In genomic region chr12:76373991-76374390, GRCm38 (mm10) we compare ENCODE assay signal across 24 mouse cellular contexts. TPM values are rescaled to one million over a fixed set of nuclear protein-coding genes. Genes with fewer than 3 reads are reported as not detected.
DNase-seq lines count a peak whose midpoint lies in the region; ATAC-seq and TF ChIP-seq lines count a peak whose summit lies in the region.
"Had no signal": no experiment of that assay in that cellular context is flagged by ENCODE, and none has a peak within 500 bp of the region (broad histone marks: within the 10 kb centered on the region; RNA-seq: fewer than 3 reads in every experiment).

No protein-coding gene starts in this region.

- H3K4me3 ChIP-seq in layer of hippocampus, adult 2 months = no peak overlapping the region
- H3K4me3 ChIP-seq in midbrain, embryonic 13.5 days (replicated peaks) = no peak overlapping the region
- H3K4me3 ChIP-seq: embryonic facial prominence, embryonic 10.5 days; forebrain, embryonic 15.5 days; heart, embryonic 15.5 days; midbrain, embryonic 10.5 days; neural tube, embryonic 13.5 days had no signal

- no peaks in the 10 kb centered on the region for H3K9me3 ChIP-seq in midbrain, embryonic 13.5 days
- H3K9me3 ChIP-seq: embryonic facial prominence, embryonic 10.5 days; forebrain, embryonic 15.5 days; heart, embryonic 15.5 days; midbrain, embryonic 10.5 days; neural tube, embryonic 13.5 days had no signal

- no peaks in the 10 kb centered on the region for H3K27me3 ChIP-seq in midbrain, embryonic 13.5 days
- H3K27me3 ChIP-seq: forebrain, embryonic 15.5 days; heart, embryonic 15.5 days; neural tube, embryonic 13.5 days had no signal

- peak; percentile 19 for DNase-seq in embryo, embryonic 10 days (ENCODE audit: low spot score)
- DNase-seq in embryo, embryonic 11 days = no peak
- DNase-seq in layer of hippocampus, adult 2 months (ENCODE audit: low spot score in 2 of 2) = no peak
- DNase-seq in layer of hippocampus, adult 9-11 months = no peak
- DNase-seq in A20 (ENCODE audit: low read depth, low spot score) = peak; percentile 50
- peak; percentile 85 for DNase-seq in induced T-regulatory cell, adult 2 months (ENCODE audit: low read depth)
- DNase-seq in cerebellum, adult 8-10 months = no peak
- DNase-seq: adrenal gland, postnatal 10 days; cerebellum, adult 18-20 months; gastrocnemius, postnatal 25 days; heart, adult 18-20 months; kidney, adult 18-20 months; kidney, postnatal 4 days; left cerebral cortex, postnatal 4 days; thymus, postnatal 25 days had no signal

- no peak overlapping the region for H3K4me2 ChIP-seq in midbrain, embryonic 13.5 days (replicated peaks)
- H3K4me2 ChIP-seq: forebrain, embryonic 15.5 days; heart, embryonic 15.5 days; neural tube, embryonic 13.5 days had no signal

- H3K27ac ChIP-seq in layer of hippocampus, adult 2 months = 0 out of 2 replicates have a peak overlapping the region, but pooled peaks have one; percentile 7
- H3K27ac ChIP-seq in midbrain, embryonic 13.5 days = no peak overlapping the region
- H3K27ac ChIP-seq: embryonic facial prominence, embryonic 10.5 days; forebrain, embryonic 15.5 days; heart, embryonic 15.5 days; midbrain, embryonic 10.5 days; neural tube, embryonic 13.5 days had no signal

- TF ChIP-seq CTCF in layer of hippocampus, adult 2 months (conservative IDR thresholded peaks at IDR 0.05) = no peak

- WGBS in midbrain, embryonic 13.5 days = 74% methylated on average over 6 of the region's 6 CpGs

- no peak overlapping the region; the same call in 1 of the 2 replicates for H3K9ac ChIP-seq in midbrain, embryonic 13.5 days (replicated peaks)
- H3K9ac ChIP-seq: forebrain, embryonic 15.5 days; heart, embryonic 15.5 days; neural tube, embryonic 13.5 days had no signal

- ATAC-seq in midbrain, embryonic 13.5 days = no peak
- ATAC-seq: forebrain, embryonic 15.5 days; lung, postnatal 0 days had no signal

- H3K4me1 ChIP-seq in midbrain, embryonic 13.5 days (replicated peaks) = peaks cover 18% of the 10 kb centered on the region

- no peaks in the 10 kb centered on the region for H3K36me3 ChIP-seq in midbrain, embryonic 13.5 days
- H3K36me3 ChIP-seq: embryonic facial prominence, embryonic 10.5 days; forebrain, embryonic 15.5 days; heart, embryonic 15.5 days; midbrain, embryonic 10.5 days; neural tube, embryonic 13.5 days had no signal

RNA-seq across cellular contexts. Expression of gene Zbtb1, which starts 3.9 kb away (rescaled TPM):
- total RNA-seq in layer of hippocampus, adult 2 months (2021) = 1 to 10 TPM; 7.2 to 8.3 TPM
- 4.1 and 4.7 TPM in 2 replicates for polyA plus RNA-seq in midbrain, embryonic 13.5 days (2015; fragmentation: Nextera tagmentation; extraction: Ambion mirVana)

RNA-seq across cellular contexts. Expression of gene Zbtb25, which starts 4.6 kb away (rescaled TPM):
- total RNA-seq in layer of hippocampus, adult 2 months (2021) = 10 to 100 TPM; 17.6 to 23.6 TPM
- polyA plus RNA-seq in midbrain, embryonic 13.5 days (2015; fragmentation: Nextera tagmentation; extraction: Ambion mirVana) = 15.9 and 16.5 TPM in 2 replicates

RNA-seq across cellular contexts. Expression of gene Hspa2, which starts 30.0 kb away (rescaled TPM):
- total RNA-seq in layer of hippocampus, adult 2 months (2021) = 100 to 1,000 TPM; 114 to 117 TPM
- 5.1 TPM in 2 replicates for polyA plus RNA-seq in midbrain, embryonic 13.5 days (2015; fragmentation: Nextera tagmentation; extraction: Ambion mirVana)

RNA-seq across cellular contexts. Expression of gene Ppp1r36, which starts 43.3 kb away (rescaled TPM):
- 1 to 10 TPM; 1.9 TPM for total RNA-seq in layer of hippocampus, adult 2 months (2021)
- 0.46 and 0.53 TPM in 2 replicates for polyA plus RNA-seq in midbrain, embryonic 13.5 days (2015; fragmentation: Nextera tagmentation; extraction: Ambion mirVana)
- total RNA-seq: gastrocnemius, postnatal 25 days; MEL had no signal
- polyA plus RNA-seq: spleen, adult 2 months had no signal

RNA-seq across cellular contexts. Expression of gene Akap5, which starts 49.3 kb away (rescaled TPM):
- total RNA-seq in layer of hippocampus, adult 2 months (2021) = 10 to 100 TPM; 61.5 to 63.0 TPM
- 6.5 and 6.9 TPM in 2 replicates for polyA plus RNA-seq in midbrain, embryonic 13.5 days (2015; fragmentation: Nextera tagmentation; extraction: Ambion mirVana)

Comparison
In these comparisons a context has a peak if more than half of its experiments do, and no peak if none do; other contexts are left out.
1. DNase-seq: peak in embryo, embryonic 10 days (single experiment), A20 (single experiment) and induced T-regulatory cell, adult 2 months (single experiment); none in embryo, embryonic 11 days (single experiment), layer of hippocampus, adult 2 months (0 of 2), layer of hippocampus, adult 9-11 months (single experiment) and cerebellum, adult 8-10 months (single experiment).